Mouse (Mus musculus): ENCODE results near the gene Gpr157. TPM values are rescaled to one million over a fixed set of nuclear protein-coding genes. Genes with fewer than 3 reads are reported as not detected.

The Gpr157 gene
- polyA plus RNA-seq, 1 experiment from 2014 or later = 0.23 TPM

DNA sequence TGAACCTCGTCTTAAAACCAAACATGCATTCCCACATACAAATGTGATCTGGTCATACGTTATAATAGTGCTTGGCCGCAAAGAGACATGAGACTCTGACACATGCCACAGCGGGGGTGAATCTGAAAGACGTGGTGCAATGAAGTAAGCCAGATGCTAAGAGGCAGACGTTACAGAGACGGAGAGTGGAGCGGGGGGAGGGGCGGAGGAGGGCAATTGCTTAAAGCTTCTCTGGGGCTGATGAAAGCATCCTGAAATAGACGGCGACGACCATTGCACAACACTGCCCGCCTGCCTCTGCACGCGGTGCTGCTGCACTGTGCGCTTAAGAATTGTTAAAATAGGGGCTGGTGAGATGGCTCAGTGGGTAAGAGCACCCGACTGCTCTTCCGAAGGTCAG is 11.0 kb upstream of the Gpr157 start:
- no peak overlapping the region for H3K9ac ChIP-seq (replicated peaks)
- no peak overlapping the region for H3K27ac ChIP-seq (replicated peaks)
- H3K4me3 ChIP-seq = no peak overlapping the region
- no peak overlapping the region for H3K4me2 ChIP-seq (replicated peaks)
- no peaks in the 10 kb centered on the region for H3K9me3 ChIP-seq
- no peaks in the 10 kb centered on the region for H3K4me1 ChIP-seq
- no peaks in the 10 kb centered on the region for H3K36me3 ChIP-seq
- WGBS = 49% methylated on average over 18 of the region's 18 CpGs
- no peaks in the 10 kb centered on the region for H3K27me3 ChIP-seq
- no peak for ATAC-seq (replicated peaks)

GRCm38 (mm10) chr4:150078646-150079045 is 8.5 kb upstream of the Gpr157 start:
- no peaks in the 10 kb centered on the region for H3K4me1 ChIP-seq
- no peaks in the 10 kb centered on the region for H3K9me3 ChIP-seq
- no peak overlapping the region for H3K4me3 ChIP-seq
- H3K27me3 ChIP-seq = no peaks in the 10 kb centered on the region
- 81% methylated on average over 2 of the region's 2 CpGs for WGBS
- ATAC-seq (replicated peaks) = no peak
- H3K4me2 ChIP-seq (replicated peaks) = no peak overlapping the region
- no peak overlapping the region for H3K9ac ChIP-seq (replicated peaks)
- H3K27ac ChIP-seq (replicated peaks) = no peak overlapping the region
- no peaks in the 10 kb centered on the region for H3K36me3 ChIP-seq

- ATAC-seq (replicated peaks) = no peak
- no peaks in the 10 kb centered on the region for H3K36me3 ChIP-seq
- H3K9ac ChIP-seq (replicated peaks) = no peak overlapping the region
- no peaks in the 10 kb centered on the region for H3K27me3 ChIP-seq
- no peaks in the 10 kb centered on the region for H3K4me1 ChIP-seq
- H3K4me3 ChIP-seq = no peak overlapping the region
- WGBS = 78% methylated on average over 7 of the region's 7 CpGs
- no peak overlapping the region for H3K4me2 ChIP-seq (replicated peaks)
- no peaks in the 10 kb centered on the region for H3K9me3 ChIP-seq
- no peak overlapping the region for H3K27ac ChIP-seq (replicated peaks)
Measured at GRCm38 (mm10) chr4:150079244-150079643, 7.9 kb upstream of the Gpr157 start.

DNA sequence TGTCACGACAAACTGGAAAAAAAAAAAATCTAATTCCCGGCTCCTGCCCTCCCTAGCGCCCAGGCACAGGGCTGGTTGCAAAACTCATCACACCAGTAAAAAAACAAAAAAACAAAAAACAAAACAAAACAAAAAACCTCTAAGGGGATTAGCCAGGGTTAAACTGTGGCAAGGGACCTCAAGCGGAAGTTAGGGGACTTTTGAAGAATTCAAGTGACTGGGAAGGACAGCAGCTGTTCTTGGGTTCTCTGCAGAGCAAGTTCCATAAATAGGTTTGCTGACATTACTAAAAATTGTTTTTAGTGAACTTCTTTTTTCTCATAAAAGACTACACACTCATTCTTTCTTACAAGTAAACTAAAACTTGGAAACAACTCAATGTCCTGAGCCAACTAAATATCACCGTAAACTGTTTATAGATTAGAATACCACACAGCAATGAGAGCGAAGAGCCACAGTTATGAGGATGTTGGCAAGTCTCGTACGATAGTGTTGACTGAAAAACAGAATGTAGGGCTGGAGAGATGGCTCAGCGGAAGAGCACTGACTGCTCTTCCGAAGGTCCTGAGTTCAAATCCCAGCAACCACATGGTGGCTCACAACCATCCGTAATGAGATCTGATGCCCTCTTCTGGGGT is 6.7 kb upstream of the Gpr157 start:
- Histone ChIP-seq H3K27ac (replicated peaks) (no peak overlapping the region), H3K27me3 (no peaks in the 10 kb centered on the region), H3K9me3 (no peaks in the 10 kb centered on the region), H3K9ac (replicated peaks) (no peak overlapping the region), H3K36me3 (no peaks in the 10 kb centered on the region), H3K4me3 (no peak overlapping the region), H3K4me2 (replicated peaks) (no peak overlapping the region), H3K4me1 (no peaks in the 10 kb centered on the region)
- no peak for ATAC-seq (replicated peaks)
- 81% methylated on average over 11 of the region's 11 CpGs for WGBS

DNA sequence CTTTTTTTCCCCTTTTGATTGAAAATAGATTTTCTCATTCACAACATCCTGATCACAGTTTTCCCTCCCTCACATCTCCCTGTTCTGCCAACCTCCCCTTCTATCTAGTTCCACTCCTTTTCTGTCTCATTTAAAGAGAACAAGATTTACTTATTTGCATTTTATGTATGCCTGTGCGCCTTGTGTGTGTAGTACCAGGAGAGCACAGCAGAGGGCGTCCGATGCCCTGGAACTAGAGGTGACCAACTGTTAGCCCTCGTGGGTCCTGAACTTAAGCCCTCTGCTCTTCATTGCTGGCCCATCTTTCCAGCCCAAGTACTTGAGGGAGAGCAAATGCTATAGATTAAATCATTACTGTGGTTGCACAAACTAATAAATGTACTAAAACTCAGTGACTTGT is 1.8 kb upstream of the Gpr157 start:
- Histone ChIP-seq H3K4me3 (no peak overlapping the region), H3K27me3 (peaks cover 22% of the 10 kb centered on the region), H3K4me1 (peaks cover 14% of the 10 kb centered on the region), H3K9ac (replicated peaks) (no peak overlapping the region), H3K9me3 (no peaks in the 10 kb centered on the region), H3K4me2 (replicated peaks) (no peak overlapping the region), H3K27ac (replicated peaks) (no peak overlapping the region), H3K36me3 (no peaks in the 10 kb centered on the region)
- WGBS = 78% methylated on average over 4 of the region's 4 CpGs
- ATAC-seq (replicated peaks) = no peak

- peak overlapping the region; percentile 98 for H3K4me2 ChIP-seq (replicated peaks)
- H3K27ac ChIP-seq (replicated peaks) = no peak overlapping the region
- peak overlapping the region; percentile 50 for H3K4me3 ChIP-seq
- H3K9me3 ChIP-seq = no peaks in the 10 kb centered on the region
- no peak for ATAC-seq (replicated peaks)
- H3K36me3 ChIP-seq = no peaks in the 10 kb centered on the region
- peaks cover 22% of the 10 kb centered on the region for H3K27me3 ChIP-seq
- peak overlapping the region; percentile 42; the same call in 1 of the 2 replicates for H3K9ac ChIP-seq (replicated peaks)
- H3K4me1 ChIP-seq = peaks cover 14% of the 10 kb centered on the region
- 2% methylated on average over 7 of the region's 7 CpGs for WGBS
Measured at GRCm38 (mm10) chr4:150086841-150087160, 364 bp upstream of the Gpr157 start.

- Histone ChIP-seq H3K9me3 (no peaks in the 10 kb centered on the region), H3K4me1 (peaks cover 14% of the 10 kb centered on the region), H3K27ac (replicated peaks) (no peak overlapping the region), H3K9ac (replicated peaks) (peak overlapping the region; percentile 42), H3K4me2 (replicated peaks) (peak overlapping the region; percentile 98), H3K36me3 (no peaks in the 10 kb centered on the region), H3K4me3 (peak overlapping the region; percentile 50), H3K27me3 (peaks cover 22% of the 10 kb centered on the region)
- WGBS = 17% methylated on average over 29 of the region's 29 CpGs
- ATAC-seq (replicated peaks) = no peak
Measured at GRCm38 (mm10) chr4:150087890-150088530, 845 bp downstream of the Gpr157 start.

DNA sequence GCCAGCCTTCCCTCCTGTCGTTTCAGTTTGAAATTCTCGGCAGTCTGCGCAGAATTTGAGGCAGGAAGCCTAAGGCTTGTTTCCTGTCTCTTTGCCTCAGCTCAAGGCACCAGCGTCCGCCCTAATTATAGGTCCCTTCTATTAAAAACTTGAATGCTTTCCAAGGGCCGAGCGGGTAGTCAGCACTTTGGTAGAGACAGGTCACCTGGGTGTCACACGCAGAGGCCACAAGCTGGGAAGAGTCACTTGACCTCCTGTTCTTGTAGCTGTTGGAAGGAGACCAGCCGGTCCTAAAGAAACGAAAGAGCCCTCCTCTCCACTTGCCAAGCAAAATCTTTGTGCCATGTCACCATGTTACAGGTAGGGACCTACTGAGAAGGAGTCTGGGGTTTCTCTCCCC is 2.0 kb downstream of the Gpr157 start:
- no peaks in the 10 kb centered on the region for H3K9me3 ChIP-seq
- peaks cover 14% of the 10 kb centered on the region for H3K4me1 ChIP-seq
- no peak overlapping the region for H3K9ac ChIP-seq (replicated peaks)
- H3K4me3 ChIP-seq = no peak overlapping the region
- no peak for ATAC-seq (replicated peaks)
- 82% methylated on average over 10 of the region's 10 CpGs for WGBS
- no peaks in the 10 kb centered on the region for H3K36me3 ChIP-seq
- no peak overlapping the region for H3K27ac ChIP-seq (replicated peaks)
- peaks cover 22% of the 10 kb centered on the region for H3K27me3 ChIP-seq
- H3K4me2 ChIP-seq (replicated peaks) = no peak overlapping the region

- Histone ChIP-seq H3K9me3 (no peaks in the 10 kb centered on the region), H3K4me1 (peaks cover 11% of the 10 kb centered on the region), H3K27ac (replicated peaks) (no peak overlapping the region), H3K36me3 (no peaks in the 10 kb centered on the region), H3K9ac (replicated peaks) (no peak overlapping the region), H3K4me2 (replicated peaks) (no peak overlapping the region), H3K4me3 (no peak overlapping the region), H3K27me3 (peaks cover 22% of the 10 kb centered on the region)
- ATAC-seq (replicated peaks) = no peak
- 83% methylated on average over 18 of the region's 18 CpGs for WGBS
Measured at GRCm38 (mm10) chr4:150091887-150092582, 4.9 kb downstream of the Gpr157 start.

GRCm38 (mm10) chr4:150092583-150092902 is 5.4 kb downstream of the Gpr157 start:
- Histone ChIP-seq H3K27ac (replicated peaks) (no peak overlapping the region), H3K4me1 (peaks cover 8% of the 10 kb centered on the region), H3K27me3 (peaks cover 21% of the 10 kb centered on the region), H3K9ac (replicated peaks) (no peak overlapping the region), H3K4me3 (no peak overlapping the region), H3K4me2 (replicated peaks) (no peak overlapping the region), H3K36me3 (no peaks in the 10 kb centered on the region), H3K9me3 (no peaks in the 10 kb centered on the region)
- ATAC-seq (replicated peaks) = no peak
- WGBS = 59% methylated on average over 3 of the region's 3 CpGs

DNA sequence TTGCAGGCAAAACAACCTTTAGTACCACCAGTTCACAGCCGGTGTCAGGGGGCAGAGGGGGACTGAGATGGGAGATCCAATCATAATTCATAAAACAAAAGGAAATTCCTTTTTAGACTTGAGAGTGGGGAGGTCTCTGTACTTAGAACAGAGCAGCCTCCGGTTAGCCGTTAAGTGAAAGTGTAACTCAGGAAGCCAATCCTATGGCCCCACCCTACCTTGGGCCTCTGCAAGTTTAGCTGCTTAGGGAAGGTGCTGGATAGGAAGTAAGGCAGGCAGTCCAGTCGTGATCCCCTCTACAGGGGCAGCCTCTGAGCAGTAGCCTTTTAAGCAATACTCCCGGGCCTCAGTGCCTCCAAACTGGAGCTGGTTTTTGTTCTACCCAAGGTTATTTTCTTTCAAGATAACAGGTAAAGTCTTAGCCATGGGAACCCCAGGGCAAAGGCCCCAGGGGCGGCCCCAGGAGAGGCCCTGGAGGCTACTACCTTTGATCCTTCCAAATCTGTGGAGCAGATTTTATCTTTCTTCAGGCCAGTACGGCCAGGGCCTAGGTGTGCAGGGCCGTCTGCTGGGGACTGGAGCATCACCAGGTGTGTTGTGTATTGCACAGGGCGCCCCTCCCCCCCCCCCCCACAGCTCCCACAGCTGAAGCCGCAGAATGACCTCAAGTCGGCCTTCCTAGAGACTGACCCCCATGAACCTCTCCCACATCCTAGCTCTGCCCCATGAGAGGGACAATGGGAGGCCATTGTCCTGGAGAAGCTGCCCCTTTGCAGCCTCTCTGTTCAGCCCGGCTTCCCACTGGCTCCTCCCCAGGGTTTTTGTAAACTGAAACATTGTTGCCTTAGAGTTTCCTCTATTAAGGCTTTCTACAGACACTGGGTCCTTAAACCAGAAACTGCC is 6.6 kb downstream of the Gpr157 start:
- H3K9ac ChIP-seq (replicated peaks) = no peak overlapping the region
- peaks cover 8% of the 10 kb centered on the region for H3K27me3 ChIP-seq
- H3K36me3 ChIP-seq = no peaks in the 10 kb centered on the region
- no peak overlapping the region for H3K4me3 ChIP-seq
- no peak overlapping the region for H3K27ac ChIP-seq (replicated peaks)
- H3K9me3 ChIP-seq = no peaks in the 10 kb centered on the region
- WGBS = 26% methylated on average over 12 of the region's 12 CpGs
- no peak overlapping the region for H3K4me2 ChIP-seq (replicated peaks)
- no peak for ATAC-seq (replicated peaks)
- H3K4me1 ChIP-seq = no peaks in the 10 kb centered on the region

DNA sequence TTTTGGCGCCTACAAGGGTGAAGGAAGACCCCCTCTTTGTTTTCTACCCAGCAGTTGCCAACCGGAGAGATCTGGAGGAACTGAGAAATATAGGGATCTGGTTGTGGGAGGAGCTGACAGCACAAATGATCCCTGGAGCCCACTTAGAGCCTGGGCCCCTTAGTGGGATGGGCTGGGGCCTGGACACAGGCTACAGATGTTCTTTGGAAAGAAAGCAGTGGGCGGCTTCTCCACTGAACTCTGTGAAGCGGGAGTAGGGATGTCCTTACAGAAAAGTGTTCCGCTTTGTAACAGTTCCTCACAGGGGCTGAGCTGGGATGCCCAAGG is 7.3 kb downstream of the Gpr157 start:
- H3K4me2 ChIP-seq (replicated peaks) = no peak overlapping the region
- no peak for ATAC-seq (replicated peaks)
- H3K4me1 ChIP-seq = no peaks in the 10 kb centered on the region
- peaks cover 2% of the 10 kb centered on the region for H3K27me3 ChIP-seq
- no peak overlapping the region for H3K4me3 ChIP-seq
- H3K9me3 ChIP-seq = no peaks in the 10 kb centered on the region
- no peak overlapping the region for H3K27ac ChIP-seq (replicated peaks)
- WGBS = 21% methylated on average over 5 of the region's 5 CpGs
- no peaks in the 10 kb centered on the region for H3K36me3 ChIP-seq
- no peak overlapping the region for H3K9ac ChIP-seq (replicated peaks)

Measured in forebrain, embryonic 15.5 days (tissue).